Mouse (Mus musculus): ENCODE measurements around the gene Tnrc6c. TPM values are rescaled to one million over a fixed set of nuclear protein-coding genes. Genes with fewer than 3 reads are reported as not detected.

Tnrc6c gene
- polyA plus RNA-seq, 1 experiment from 2014 or later = 31.0 TPM

DNA sequence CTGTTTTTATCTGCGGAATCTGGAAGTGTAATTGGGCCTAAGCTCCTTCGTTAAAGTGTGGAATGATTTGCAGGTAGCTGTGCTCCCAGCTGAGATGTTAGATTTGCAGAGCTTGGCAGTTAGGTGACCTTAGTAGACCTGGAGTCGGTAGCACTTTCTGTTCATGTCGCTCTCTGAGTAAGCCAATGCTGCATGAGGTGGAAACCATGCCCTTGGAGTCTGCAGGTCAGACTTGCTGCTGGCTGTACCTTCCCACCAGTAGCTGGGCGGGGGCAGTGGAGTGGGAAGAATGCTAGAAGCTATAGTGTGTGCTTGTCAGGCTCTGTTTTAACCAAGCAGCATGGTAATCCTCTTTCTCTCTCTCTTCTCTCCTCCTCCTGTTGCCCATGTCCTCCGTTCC lies 87.0 kb downstream of the Tnrc6c start:
- no peak for ATAC-seq (replicated peaks)
- Histone ChIP-seq H3K4me1 (no peaks in the 10 kb centered on the region), H3K9me3 (no peaks in the 10 kb centered on the region), H3K4me3 (no peak overlapping the region), H3K27me3 (no peaks in the 10 kb centered on the region), H3K27ac (replicated peaks) (no peak overlapping the region), H3K36me3 (peaks cover 97% of the 10 kb centered on the region), H3K9ac (replicated peaks) (no peak overlapping the region), H3K4me2 (replicated peaks) (no peak overlapping the region)
- 88% methylated on average over 6 of the region's 6 CpGs for WGBS

DNA sequence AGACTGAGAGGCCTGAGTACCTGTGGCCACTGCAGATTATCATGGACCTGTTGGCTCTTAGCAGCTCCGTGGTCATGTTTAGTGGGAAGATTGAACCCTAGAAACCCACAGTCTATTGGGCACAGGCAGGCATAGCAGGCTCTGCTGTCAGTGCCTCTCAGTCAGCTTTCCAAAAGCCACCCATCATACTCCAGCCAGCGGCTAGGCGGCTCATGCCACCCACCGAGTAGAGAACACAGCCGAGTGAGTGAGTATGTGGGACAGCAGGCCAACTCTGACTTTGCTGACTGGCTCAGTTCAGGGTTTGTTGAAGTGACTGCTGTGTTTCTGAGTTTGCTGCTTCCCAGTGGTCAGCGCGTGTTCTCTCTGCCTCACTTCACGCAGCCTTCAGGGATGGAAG lies 88.2 kb downstream of the Tnrc6c start:
- Histone ChIP-seq H3K36me3 (peaks cover 98% of the 10 kb centered on the region), H3K4me2 (replicated peaks) (no peak overlapping the region), H3K27ac (replicated peaks) (no peak overlapping the region), H3K9ac (replicated peaks) (no peak overlapping the region), H3K9me3 (no peaks in the 10 kb centered on the region), H3K4me3 (no peak overlapping the region), H3K27me3 (no peaks in the 10 kb centered on the region), H3K4me1 (no peaks in the 10 kb centered on the region)
- ATAC-seq (replicated peaks) = no peak
- WGBS = 88% methylated on average over 8 of the region's 8 CpGs

DNA sequence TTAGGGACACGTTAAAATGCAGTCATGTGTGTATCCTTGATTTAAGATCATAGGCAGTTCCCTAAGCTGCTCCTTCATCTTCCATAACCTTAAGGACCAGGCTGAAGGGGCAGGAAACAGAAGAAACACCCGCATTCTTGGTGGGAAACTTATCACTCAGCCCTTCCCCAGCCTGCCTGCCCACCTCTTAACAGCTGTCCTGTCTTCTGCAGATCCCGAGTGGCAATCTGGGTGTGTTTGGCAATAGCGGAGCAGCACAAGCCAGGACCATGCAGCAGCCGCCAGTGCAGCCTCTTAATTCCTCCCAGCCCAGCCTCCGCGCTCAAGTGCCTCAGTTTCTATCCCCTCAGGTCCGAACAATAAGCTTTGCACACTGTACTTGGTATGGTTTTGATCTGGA lies 88.6 kb downstream of the Tnrc6c start:
- Histone ChIP-seq H3K27me3 (no peaks in the 10 kb centered on the region), H3K4me3 (no peak overlapping the region), H3K9me3 (no peaks in the 10 kb centered on the region), H3K4me1 (no peaks in the 10 kb centered on the region), H3K9ac (replicated peaks) (no peak overlapping the region), H3K27ac (replicated peaks) (no peak overlapping the region), H3K4me2 (replicated peaks) (no peak overlapping the region), H3K36me3 (peaks cover 98% of the 10 kb centered on the region)
- 90% methylated on average over 8 of the region's 8 CpGs for WGBS
- no peak for ATAC-seq (replicated peaks)

DNA sequence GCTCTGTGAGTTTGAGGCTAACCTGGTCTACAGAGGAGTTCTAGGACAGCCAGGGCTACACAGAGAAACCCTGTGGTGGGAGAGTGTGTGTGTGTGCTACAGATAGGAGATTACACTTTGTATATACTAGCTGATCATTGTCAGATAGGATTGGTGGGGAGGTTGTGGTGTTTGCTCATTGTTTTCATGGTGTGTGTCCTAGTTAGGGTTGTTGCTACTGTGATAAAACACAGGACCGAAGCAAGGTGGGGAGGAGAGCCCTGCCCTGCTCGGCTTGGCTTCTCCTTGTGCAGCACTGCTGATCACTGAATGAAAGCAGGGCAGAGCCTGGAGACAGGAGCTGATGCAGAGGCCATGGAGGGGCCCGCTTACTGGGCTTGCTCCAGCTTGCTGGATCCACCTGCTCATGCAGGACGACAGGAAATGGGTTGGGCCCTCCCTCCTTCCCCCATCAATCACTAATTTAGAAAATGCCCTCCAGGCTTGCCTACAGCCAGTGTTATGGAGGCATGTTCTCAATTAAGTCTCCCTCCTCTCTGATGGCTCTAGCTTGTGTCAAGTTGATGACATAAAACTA lies 89.5 kb downstream of the Tnrc6c start:
- no peak for ATAC-seq (replicated peaks)
- Histone ChIP-seq H3K36me3 (peaks cover 97% of the 10 kb centered on the region), H3K27ac (replicated peaks) (no peak overlapping the region), H3K4me3 (no peak overlapping the region), H3K4me2 (replicated peaks) (no peak overlapping the region), H3K9me3 (no peaks in the 10 kb centered on the region), H3K4me1 (no peaks in the 10 kb centered on the region), H3K9ac (replicated peaks) (no peak overlapping the region), H3K27me3 (no peaks in the 10 kb centered on the region)
- WGBS = 75% methylated on average over 4 of the region's 4 CpGs

DNA sequence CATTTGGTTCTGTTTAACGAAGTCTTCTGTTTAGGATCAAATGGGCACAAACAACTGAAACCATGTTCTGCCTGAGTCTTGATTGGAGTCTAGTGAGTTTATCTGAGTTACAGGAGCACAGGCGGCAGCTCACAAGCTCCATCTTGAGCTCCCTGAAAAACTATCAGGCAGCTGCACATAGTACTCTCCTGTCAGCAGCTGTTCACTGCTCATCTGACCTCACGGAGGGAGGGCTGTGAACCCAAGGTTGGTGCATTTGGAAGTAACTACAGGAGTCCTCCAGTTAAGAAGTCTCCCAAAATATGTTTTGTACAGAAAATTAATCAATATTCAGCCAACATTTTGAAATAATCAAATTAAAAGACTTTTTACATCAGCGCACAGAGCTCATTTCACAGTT lies 94.5 kb downstream of the Tnrc6c start:
- Histone ChIP-seq H3K27me3 (no peaks in the 10 kb centered on the region), H3K4me3 (no peak overlapping the region), H3K27ac (replicated peaks) (no peak overlapping the region), H3K9me3 (no peaks in the 10 kb centered on the region), H3K4me2 (replicated peaks) (no peak overlapping the region), H3K9ac (replicated peaks) (no peak overlapping the region), H3K4me1 (no peaks in the 10 kb centered on the region), H3K36me3 (peaks cover 95% of the 10 kb centered on the region)
- ATAC-seq (replicated peaks) = no peak
- WGBS = 85% methylated on average over 4 of the region's 4 CpGs

DNA sequence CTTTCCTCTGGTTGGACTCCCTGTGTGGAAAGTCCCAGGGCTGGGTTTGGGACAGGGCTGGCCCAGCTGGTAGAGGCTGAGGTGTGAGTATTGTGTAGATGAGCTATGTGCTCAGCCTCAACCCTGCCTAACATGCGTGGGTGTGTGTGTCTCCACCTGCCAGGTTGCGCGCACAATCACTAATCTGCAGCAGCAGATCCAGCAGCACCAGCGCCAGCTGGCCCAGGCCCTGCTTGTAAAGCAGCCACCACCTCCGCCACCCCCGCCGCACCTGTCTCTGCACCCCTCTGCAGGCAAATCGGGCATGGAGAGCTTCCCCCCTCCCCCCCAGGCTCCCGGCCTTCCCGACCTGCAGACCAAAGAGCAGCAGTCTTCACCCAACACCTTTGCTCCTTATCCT lies 95.3 kb downstream of the Tnrc6c start:
- no peaks in the 10 kb centered on the region for H3K9me3 ChIP-seq
- 94% methylated on average over 10 of the region's 10 CpGs for WGBS
- no peak overlapping the region for H3K9ac ChIP-seq (replicated peaks)
- no peak overlapping the region for H3K4me2 ChIP-seq (replicated peaks)
- no peak overlapping the region for H3K27ac ChIP-seq (replicated peaks)
- H3K36me3 ChIP-seq = peaks cover 96% of the 10 kb centered on the region
- H3K4me3 ChIP-seq = no peak overlapping the region
- no peaks in the 10 kb centered on the region for H3K4me1 ChIP-seq
- no peaks in the 10 kb centered on the region for H3K27me3 ChIP-seq
- no peak for ATAC-seq (replicated peaks)

DNA sequence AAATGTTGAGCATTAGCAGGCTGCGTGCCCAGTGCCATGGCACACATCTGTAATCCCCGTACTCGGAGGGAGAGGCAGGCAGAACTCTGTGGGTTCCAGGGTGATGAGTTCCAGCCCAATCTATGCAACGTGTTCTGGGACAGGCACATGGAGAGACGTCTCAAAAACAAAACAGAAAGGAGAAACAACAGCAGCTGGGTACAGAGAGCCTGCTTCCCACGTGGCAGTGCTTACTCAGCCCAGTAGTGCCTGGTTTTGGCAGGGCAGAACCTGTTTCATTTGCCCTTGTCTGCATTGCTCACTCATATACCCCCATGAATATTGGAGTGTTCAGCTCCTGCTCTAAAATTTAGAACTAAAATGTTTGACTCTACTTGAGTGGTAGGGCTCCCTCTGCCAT lies 97.5 kb downstream of the Tnrc6c start:
- Histone ChIP-seq H3K36me3 (peaks cover 96% of the 10 kb centered on the region), H3K9ac (replicated peaks) (no peak overlapping the region), H3K27ac (replicated peaks) (no peak overlapping the region), H3K9me3 (no peaks in the 10 kb centered on the region), H3K27me3 (no peaks in the 10 kb centered on the region), H3K4me3 (no peak overlapping the region), H3K4me1 (no peaks in the 10 kb centered on the region), H3K4me2 (replicated peaks) (no peak overlapping the region)
- no peak for ATAC-seq (replicated peaks)
- WGBS = 85% methylated on average over 6 of the region's 6 CpGs

DNA sequence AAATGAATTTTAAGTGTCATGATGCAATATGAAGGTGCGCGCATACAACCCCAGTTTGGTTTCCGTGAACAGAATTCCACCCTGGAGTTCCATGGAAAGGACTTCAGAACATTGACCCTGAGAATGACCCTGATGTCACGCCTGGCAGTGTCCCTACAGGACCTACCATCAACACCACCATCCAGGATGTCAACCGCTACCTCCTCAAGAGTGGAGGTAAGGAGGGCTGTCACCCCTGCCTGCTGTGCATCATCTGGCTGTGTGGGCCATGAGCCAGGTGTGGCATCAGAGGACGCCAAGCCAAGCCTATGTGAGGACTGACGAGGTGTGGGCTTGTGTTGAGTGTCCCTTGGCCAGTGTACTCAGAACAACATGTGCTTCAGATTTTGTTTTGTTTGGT lies 101.8 kb downstream of the Tnrc6c start:
- no peak overlapping the region for H3K4me3 ChIP-seq
- H3K4me2 ChIP-seq (replicated peaks) = no peak overlapping the region
- ATAC-seq (replicated peaks) = no peak
- no peaks in the 10 kb centered on the region for H3K27me3 ChIP-seq
- no peaks in the 10 kb centered on the region for H3K4me1 ChIP-seq
- no peak overlapping the region for H3K27ac ChIP-seq (replicated peaks)
- H3K9me3 ChIP-seq = no peaks in the 10 kb centered on the region
- H3K36me3 ChIP-seq = peaks cover 94% of the 10 kb centered on the region
- H3K9ac ChIP-seq (replicated peaks) = no peak overlapping the region
- WGBS = 94% methylated on average over 7 of the region's 7 CpGs

DNA sequence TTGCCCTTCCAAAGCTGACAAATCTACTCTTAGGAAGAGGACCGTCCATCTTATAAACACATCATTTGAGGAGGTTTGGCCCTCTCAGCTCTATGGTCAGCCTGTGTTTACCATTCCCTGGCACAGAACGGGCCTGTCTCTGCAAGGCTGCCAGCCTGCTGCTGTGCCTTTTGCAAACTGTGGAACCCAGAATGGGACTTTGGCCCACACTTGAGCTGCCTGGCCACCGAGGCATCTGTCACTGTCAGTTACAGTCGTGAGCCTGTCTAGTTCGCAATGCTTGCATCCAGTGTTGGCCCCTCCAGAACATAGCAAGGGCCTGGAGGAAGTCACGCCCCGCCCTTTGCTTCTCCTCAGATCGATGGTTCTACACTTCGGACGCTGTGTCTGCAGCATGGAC lies 105.2 kb downstream of the Tnrc6c start:
- no peaks in the 10 kb centered on the region for H3K27me3 ChIP-seq
- no peak for ATAC-seq (replicated peaks)
- H3K36me3 ChIP-seq = peaks cover 90% of the 10 kb centered on the region
- no peaks in the 10 kb centered on the region for H3K4me1 ChIP-seq
- no peak overlapping the region for H3K27ac ChIP-seq (replicated peaks)
- 93% methylated on average over 10 of the region's 10 CpGs for WGBS
- H3K4me2 ChIP-seq (replicated peaks) = no peak overlapping the region
- no peak overlapping the region for H3K4me3 ChIP-seq
- no peaks in the 10 kb centered on the region for H3K9me3 ChIP-seq
- no peak overlapping the region for H3K9ac ChIP-seq (replicated peaks)

DNA sequence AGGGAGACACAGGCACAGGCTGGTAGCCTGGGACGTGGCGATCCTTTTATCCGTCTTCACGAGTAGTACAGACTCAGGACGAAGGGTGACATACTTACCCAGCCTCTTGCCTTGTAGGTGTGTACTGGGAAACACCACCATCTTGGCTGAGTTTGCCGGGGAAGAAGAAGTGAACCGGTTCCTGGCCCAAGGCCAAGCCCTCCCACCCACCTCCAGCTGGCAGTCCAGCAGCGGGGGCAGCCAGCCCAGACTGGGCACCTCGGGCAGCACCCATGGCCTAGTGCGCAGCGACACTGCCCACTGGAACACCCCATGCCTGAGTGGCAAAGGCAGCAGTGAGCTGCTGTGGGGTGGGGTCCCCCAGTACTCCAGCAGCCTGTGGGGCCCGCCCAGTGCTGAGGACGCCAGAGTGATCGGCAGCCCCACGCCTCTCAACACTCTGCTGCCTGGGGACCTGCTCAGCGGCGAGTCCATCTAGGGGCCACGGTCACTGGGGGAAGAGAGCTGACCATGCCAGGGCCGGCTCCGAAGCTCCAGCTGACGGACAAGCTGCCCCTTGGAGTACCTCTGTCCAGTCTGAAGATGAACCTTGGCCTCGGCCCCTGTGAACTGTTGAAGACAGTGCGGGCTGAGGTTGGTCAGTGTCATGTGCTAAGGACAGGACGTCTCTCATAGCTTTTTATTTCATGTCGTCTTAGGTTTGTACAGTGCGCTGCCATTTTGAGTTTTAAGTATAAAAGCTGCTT lies 106.5 kb downstream of the Tnrc6c start:
- H3K4me2 ChIP-seq (replicated peaks) = no peak overlapping the region
- peaks cover 85% of the 10 kb centered on the region for H3K36me3 ChIP-seq
- no peak overlapping the region for H3K4me3 ChIP-seq
- no peaks in the 10 kb centered on the region for H3K27me3 ChIP-seq
- H3K27ac ChIP-seq (replicated peaks) = no peak overlapping the region
- H3K9ac ChIP-seq (replicated peaks) = no peak overlapping the region
- WGBS = 89% methylated on average over 26 of the region's 26 CpGs
- H3K4me1 ChIP-seq = no peaks in the 10 kb centered on the region
- H3K9me3 ChIP-seq = no peaks in the 10 kb centered on the region
- no peak for ATAC-seq (replicated peaks)

DNA sequence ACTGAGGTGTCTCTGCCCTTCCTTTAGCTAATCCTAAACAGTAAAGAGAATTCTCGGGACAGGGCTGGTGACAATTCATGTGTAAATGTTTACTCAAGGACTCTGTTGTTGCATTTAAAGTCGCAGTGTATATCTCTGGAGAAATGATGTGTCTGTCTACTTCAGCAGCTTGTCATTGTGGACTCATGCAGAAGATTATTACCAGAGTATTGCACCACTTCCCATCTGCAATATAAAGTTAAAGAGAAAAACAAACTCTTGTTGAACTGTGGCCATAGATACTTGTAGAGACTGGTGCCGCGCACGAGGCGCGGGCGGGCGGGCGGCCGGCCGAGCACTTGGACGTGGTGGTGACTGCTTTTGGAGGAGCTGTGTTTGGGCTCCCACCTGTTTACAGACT lies 107.7 kb downstream of the Tnrc6c start:
- H3K9me3 ChIP-seq = no peaks in the 10 kb centered on the region
- H3K27me3 ChIP-seq = no peaks in the 10 kb centered on the region
- H3K4me2 ChIP-seq (replicated peaks) = no peak overlapping the region
- no peak overlapping the region for H3K27ac ChIP-seq (replicated peaks)
- 93% methylated on average over 13 of the region's 13 CpGs for WGBS
- no peaks in the 10 kb centered on the region for H3K4me1 ChIP-seq
- no peak overlapping the region for H3K4me3 ChIP-seq
- no peak for ATAC-seq (replicated peaks)
- H3K9ac ChIP-seq (replicated peaks) = no peak overlapping the region
- peaks cover 76% of the 10 kb centered on the region for H3K36me3 ChIP-seq

DNA sequence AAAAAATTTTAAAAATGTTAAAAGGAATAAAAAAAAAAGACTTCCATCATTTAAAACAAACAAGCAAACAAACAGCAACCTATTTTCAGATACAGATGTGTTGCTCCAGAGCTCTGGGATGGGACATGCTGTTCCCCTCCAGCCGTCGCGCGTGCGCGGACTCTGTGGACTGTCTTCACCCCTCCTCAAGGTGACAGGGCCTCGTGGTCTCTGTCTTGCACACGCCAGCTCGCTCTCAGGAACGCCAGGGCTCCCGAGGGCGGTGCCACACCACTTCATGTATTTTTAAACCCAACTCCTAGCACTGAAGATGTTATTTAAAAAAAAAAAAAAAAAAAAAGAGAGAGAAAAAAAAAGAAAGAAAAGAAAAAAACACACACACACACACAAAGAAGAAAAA lies 108.2 kb downstream of the Tnrc6c start:
- no peak overlapping the region for H3K4me2 ChIP-seq (replicated peaks)
- no peak for ATAC-seq (replicated peaks)
- H3K36me3 ChIP-seq = peaks cover 71% of the 10 kb centered on the region
- no peaks in the 10 kb centered on the region for H3K4me1 ChIP-seq
- 90% methylated on average over 12 of the region's 12 CpGs for WGBS
- H3K27ac ChIP-seq (replicated peaks) = no peak overlapping the region
- H3K9me3 ChIP-seq = no peaks in the 10 kb centered on the region
- no peak overlapping the region for H3K4me3 ChIP-seq
- H3K27me3 ChIP-seq = no peaks in the 10 kb centered on the region
- H3K9ac ChIP-seq (replicated peaks) = no peak overlapping the region

DNA sequence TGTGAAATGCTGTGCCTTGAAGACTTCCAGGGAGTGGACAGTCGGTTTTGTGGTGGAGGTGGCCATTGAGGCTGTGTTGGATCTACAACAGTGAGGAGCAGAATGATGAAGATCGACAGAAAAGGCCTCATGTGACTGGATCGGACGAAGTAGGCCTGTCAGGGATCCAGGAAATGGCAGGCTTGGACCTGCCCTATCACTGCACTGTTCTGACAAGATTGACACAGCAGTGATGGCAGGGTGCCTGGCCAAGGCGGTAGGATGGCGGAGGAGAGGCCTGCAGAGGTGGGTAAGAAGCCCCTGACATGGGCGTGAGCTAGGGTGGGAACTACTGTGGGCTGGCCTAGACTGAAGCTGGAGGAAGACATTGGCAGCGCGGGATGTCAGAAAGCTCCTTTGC lies 110.2 kb downstream of the Tnrc6c start:
- Histone ChIP-seq H3K4me1 (no peaks in the 10 kb centered on the region), H3K4me3 (no peak overlapping the region), H3K27me3 (no peaks in the 10 kb centered on the region), H3K36me3 (peaks cover 52% of the 10 kb centered on the region), H3K9ac (replicated peaks) (no peak overlapping the region), H3K27ac (replicated peaks) (no peak overlapping the region), H3K9me3 (no peaks in the 10 kb centered on the region), H3K4me2 (replicated peaks) (no peak overlapping the region)
- no peak for ATAC-seq (replicated peaks)
- 88% methylated on average over 9 of the region's 9 CpGs for WGBS

Measured in forebrain, embryonic 15.5 days (tissue).